Mouse (Mus musculus) limb, embryonic 12.5 days (tissue): ENCODE measurements around the gene Bcap29. TPM values are rescaled to one million over a fixed set of nuclear protein-coding genes. Genes with fewer than 3 reads are reported as not detected.
"Not testable (repeated sequence)": the region's sequence is repeated elsewhere in the genome, so short reads cannot be mapped to it uniquely, and the experiment has no call there.

Experiments
- ATAC-seq: fragments of 200-750 bp; cut with Nextera tagmentation; 2 replicates; pipeline ENCODE4 v1.8.0; 2017; ENCODE audit warnings: low read depth, moderate TSS enrichment; ENCODE audit not compliant: insufficient number of reproducible peaks, insufficient read depth, low FRiP score, low TSS enrichment
- H3K27ac ChIP-seq: fragments of 300-500 bp; sonication (generic); 2 replicates; pipeline ENCODE4 v1.5.1; 2016; ENCODE audit warnings: mild to moderate bottlenecking, moderate library complexity
- H3K27me3 ChIP-seq: fragments of 300-500 bp; sonication (generic); 2 replicates; pipeline ENCODE4 v1.6.1; 2016; ENCODE audit warnings: mild to moderate bottlenecking, moderate library complexity
- H3K36me3 ChIP-seq: fragments of 300-500 bp; sonication (generic); 2 replicates; pipeline ENCODE4 v1.6.1; 2016; ENCODE audit warnings: mild to moderate bottlenecking, moderate library complexity
- H3K4me1 ChIP-seq: fragments of 300-500 bp; sonication (generic); replicated peaks from 2 replicates; pipeline ENCODE4 v1.6.1; 2016
- H3K4me2 ChIP-seq: fragments of 300-500 bp; sonication (generic); 2 replicates; pipeline ENCODE4 v1.6.1; 2016; ENCODE audit warnings: mild to moderate bottlenecking, moderate library complexity
- H3K4me3 ChIP-seq: fragments of 300-500 bp; sonication (generic); replicated peaks from 2 replicates; pipeline ENCODE4 v1.5.1; 2016; ENCODE audit warnings: mild to moderate bottlenecking
- H3K9ac ChIP-seq: fragments of 300-500 bp; sonication (generic); replicated peaks from 2 replicates; pipeline ENCODE4 v1.6.1; 2016; ENCODE audit warnings: mild to moderate bottlenecking, moderate library complexity
- H3K9me3 ChIP-seq: fragments of 300-500 bp; sonication (generic); 2 replicates; pipeline ENCODE4 v1.6.1; 2016; ENCODE audit warnings: mild to moderate bottlenecking, moderate library complexity
- WGBS: fragments of 180-500 bp; shearing (Covaris S2); methylation state at CpG from one replicate; pipeline ENCODE4 v1.1.7; 2016; 5-methylcytosine and 5-hydroxymethylcytosine counted together
- polyA plus RNA-seq: library from polyadenylated mRNA; unstranded; fragments of >200 nt; fragmentation: Nextera tagmentation; extraction: Ambion mirVana; gene quantifications from 2 replicates; pipeline ENCODE4 v1.2.1, GENCODE M21; 2016

Bcap29 gene
- polyA plus RNA-seq, 1 experiment from 2014 or later = 30.7 TPM

DNA sequence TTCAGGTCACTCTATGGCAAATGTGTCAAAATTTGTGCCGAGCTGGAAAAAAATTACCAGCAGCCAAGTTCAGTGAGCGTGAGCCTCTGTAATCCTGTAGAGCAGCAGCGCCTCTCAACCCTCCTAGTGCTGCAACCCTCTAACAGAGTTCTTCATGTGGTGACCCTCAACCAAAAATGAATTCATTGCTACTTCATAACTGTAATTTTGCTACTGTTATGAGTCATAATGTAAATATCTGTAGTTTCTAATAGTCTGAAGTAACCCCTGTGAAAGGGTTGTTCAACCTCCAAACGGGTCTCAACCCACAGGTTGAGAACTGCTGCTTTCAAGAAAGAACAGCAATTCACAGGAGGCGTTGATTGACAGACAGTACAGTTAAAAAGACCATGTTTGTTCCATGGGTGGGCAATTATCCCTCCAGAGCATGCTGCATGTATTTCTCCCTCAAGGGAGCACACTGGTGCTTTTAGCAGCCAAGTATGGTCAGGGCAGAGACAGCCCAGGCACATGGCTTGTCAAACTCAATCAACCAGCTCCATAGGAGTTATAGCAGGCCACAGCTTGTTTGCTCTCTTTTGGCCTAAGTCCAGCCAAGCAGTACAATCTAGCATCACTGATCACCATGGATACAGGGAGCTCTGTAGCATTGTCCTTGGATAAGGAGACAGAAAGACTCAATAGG lies 53.7 kb downstream of the Bcap29 start:
- Histone ChIP-seq H3K4me1 (0 out of 2 replicates have a peak, but pooled peaks cover 4% of the 10 kb centered on the region), H3K27me3 (no peaks in the 10 kb centered on the region), H3K4me2 (no peak overlapping the region), H3K27ac (no peak overlapping the region), H3K9me3 (no peaks in the 10 kb centered on the region), H3K9ac (no peak overlapping the region), H3K4me3 (no peak overlapping the region), H3K36me3 (no peaks in the 10 kb centered on the region)
- ATAC-seq = no peak
- WGBS = 72% methylated on average over 5 of the region's 5 CpGs

DNA sequence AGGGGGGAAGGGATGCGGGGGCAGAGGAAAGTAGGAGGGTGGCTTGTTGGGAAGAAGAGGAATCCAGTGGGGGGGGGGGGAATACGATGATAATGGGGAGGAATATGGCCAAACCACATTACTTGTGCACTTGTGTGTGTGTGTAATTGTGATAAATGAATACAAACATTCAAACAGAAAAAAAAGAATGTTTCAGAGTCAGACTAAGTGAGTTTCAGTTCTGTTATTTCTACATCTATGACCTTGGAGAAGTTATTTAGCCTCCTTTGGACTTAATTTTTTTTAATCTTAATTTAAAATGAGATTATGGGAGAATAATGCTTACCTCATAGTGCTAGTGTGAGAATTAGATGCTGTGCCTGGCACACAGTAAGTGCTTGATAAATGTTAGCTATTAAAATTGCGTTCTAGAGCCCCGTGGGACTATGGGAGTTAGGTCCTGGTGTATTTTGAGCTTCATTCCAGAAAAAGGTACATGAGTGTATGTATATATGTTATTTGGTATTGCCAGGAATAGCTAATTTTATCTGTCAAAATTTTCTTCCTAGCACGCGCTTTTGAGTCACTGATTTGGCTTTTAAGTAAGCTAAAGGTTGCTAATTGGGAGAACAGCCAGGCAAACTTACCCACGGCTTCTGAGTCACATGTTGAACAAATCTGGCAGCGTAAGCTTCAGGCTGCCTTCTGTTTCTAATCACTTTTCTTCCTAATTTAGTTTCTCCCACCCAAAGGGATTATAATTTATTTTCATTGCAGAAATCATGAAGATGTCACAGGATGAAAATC lies 55.6 kb downstream of the Bcap29 start:
- no peaks in the 10 kb centered on the region for H3K36me3 ChIP-seq
- 59% methylated on average over 8 of the region's 8 CpGs for WGBS
- 0 out of 2 replicates have a peak, but pooled peaks cover 4% of the 10 kb centered on the region for H3K4me1 ChIP-seq
- no peak for ATAC-seq
- H3K4me3 ChIP-seq = no peak overlapping the region
- H3K27me3 ChIP-seq = no peaks in the 10 kb centered on the region
- no peaks in the 10 kb centered on the region for H3K9me3 ChIP-seq
- H3K4me2 ChIP-seq = no peak overlapping the region
- H3K9ac ChIP-seq = no peak overlapping the region
- no peak overlapping the region for H3K27ac ChIP-seq

DNA sequence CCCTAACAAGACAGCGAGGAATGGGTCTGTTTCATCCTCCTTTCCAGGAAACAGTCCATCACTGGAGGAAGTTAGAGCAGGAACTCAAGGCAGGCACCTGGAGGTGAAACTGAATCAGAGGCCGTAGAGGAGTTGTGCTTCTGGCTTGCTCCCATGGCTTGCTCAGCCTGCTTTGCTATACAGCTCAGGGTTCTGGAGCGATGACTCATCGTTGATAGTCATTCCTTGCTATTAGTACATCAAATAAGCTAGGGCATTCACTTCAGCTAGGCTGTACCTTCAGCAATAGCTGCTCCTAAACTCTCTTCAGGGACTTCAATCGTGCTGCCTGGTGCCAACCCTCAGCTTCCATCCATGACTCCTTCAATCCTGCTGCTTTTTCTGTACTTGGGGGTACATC lies 60.0 kb downstream of the Bcap29 start:
- H3K27ac ChIP-seq = no peak overlapping the region
- no peaks in the 10 kb centered on the region for H3K9me3 ChIP-seq
- WGBS = 84% methylated on average over 5 of the region's 5 CpGs
- H3K4me1 ChIP-seq = no peaks in the 10 kb centered on the region
- no peaks in the 10 kb centered on the region for H3K36me3 ChIP-seq
- H3K4me3 ChIP-seq = no peak overlapping the region
- H3K9ac ChIP-seq = no peak overlapping the region
- ATAC-seq = no peak
- no peaks in the 10 kb centered on the region for H3K27me3 ChIP-seq
- H3K4me2 ChIP-seq = no peak overlapping the region

DNA sequence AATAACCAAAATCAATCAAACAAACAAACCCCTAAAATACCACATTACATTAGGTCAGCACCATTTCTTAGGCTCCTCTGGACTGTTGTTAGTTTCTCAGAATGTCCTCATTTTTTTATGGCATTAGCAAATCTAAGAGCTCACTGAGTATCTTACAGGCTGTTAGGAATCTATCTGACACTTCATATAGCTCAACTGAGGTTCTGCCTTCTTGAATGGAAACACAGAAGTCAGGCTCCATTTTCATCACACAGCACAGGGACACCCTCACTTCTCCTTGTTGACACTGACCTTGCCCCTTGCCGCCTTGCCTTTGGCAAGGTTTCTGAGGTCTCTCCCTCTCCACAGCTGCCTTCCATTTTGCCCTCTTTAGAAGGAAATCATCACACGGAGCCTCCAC lies 64.7 kb downstream of the Bcap29 start:
- Histone ChIP-seq H3K27ac (no peak overlapping the region), H3K4me1 (no peaks in the 10 kb centered on the region), H3K9me3 (no peaks in the 10 kb centered on the region), H3K36me3 (no peaks in the 10 kb centered on the region), H3K4me2 (no peak overlapping the region), H3K27me3 (no peaks in the 10 kb centered on the region), H3K9ac (no peak overlapping the region), H3K4me3 (no peak overlapping the region)
- no peak for ATAC-seq
- WGBS = 48% methylated on average over 2 of the region's 2 CpGs

DNA sequence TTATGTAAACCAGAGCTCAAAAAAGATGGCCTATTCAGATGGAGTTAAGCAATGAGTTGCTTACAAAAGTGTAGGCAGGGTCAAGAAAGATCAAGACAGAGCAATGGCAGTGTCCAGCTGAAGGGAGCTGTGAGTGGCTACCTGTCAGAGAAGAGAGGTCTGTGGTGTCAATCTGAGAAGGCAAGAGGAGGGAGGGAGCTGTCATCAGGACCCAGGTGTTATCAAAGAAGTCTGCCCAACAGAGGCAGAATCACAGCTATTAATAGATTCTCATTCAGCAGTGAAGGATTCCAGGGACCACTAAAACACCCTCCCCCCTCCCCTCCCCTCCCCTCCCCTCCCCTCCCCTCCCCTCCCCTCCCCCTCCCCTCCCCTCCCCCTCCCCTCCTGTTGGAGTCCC lies 65.8 kb downstream of the Bcap29 start:
- Histone ChIP-seq H3K27me3 (no peaks in the 10 kb centered on the region), H3K36me3 (no peaks in the 10 kb centered on the region), H3K9ac (no peak overlapping the region), H3K9me3 (no peaks in the 10 kb centered on the region), H3K4me3 (no peak overlapping the region), H3K4me1 (no peaks in the 10 kb centered on the region), H3K4me2 (no peak overlapping the region), H3K27ac (no peak overlapping the region)
- no peak for ATAC-seq

DNA sequence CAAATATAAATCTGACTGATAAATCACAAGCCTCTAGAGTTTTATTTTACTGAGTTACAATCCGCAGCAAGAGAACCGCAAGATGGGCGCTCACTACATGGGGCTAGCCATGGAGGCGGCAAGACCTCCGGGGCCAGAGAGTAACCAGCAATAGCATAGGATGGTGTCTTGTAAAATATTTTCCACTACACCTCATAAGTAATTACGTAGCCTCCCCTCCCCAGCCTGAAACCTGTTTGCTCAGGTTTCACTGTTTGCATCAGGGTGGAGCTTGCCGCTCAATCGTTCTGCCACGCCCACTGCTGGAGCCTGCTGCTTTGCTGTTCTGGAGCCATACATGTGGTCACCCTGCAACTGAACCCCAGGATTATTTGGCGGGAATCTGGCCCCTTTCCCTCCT lies 66.9 kb downstream of the Bcap29 start:
- H3K4me1 ChIP-seq, H3K9ac ChIP-seq, H3K36me3 ChIP-seq, H3K27ac ChIP-seq, H3K27me3 ChIP-seq, H3K9me3 ChIP-seq: not testable (repeated sequence)
- H3K4me3 ChIP-seq = peak overlapping the region; percentile 23
- H3K4me2 ChIP-seq = peak overlapping the region; percentile 52
- 0 out of 2 replicates have a peak, but pooled peaks have one; percentile 56 for ATAC-seq
- WGBS = 18% methylated on average over 10 of the region's 10 CpGs

DNA sequence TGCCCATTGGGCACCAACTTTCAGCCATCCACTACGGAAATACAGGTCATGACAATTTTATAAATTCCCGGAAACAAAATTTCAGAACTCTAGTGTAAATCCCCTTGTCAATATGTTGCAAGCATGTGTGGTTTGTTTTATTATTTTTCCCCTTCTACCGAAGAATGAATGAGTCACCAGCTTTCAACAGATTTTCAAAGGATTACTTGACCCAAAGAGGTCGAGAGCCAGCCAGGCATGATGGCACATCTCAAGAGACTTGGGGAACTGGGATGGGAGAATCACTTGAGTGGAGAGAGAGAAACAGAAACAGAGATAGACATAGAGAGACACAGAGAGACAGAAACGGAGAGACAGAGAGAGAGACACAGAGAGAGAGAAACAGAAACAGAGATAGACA lies 73.7 kb downstream of the Bcap29 start:
- Histone ChIP-seq H3K36me3 (no peaks in the 10 kb centered on the region), H3K4me1 (peaks cover 6% of the 10 kb centered on the region), H3K27me3 (peaks cover 65% of the 10 kb centered on the region), H3K9me3 (no peaks in the 10 kb centered on the region), H3K27ac (no peak overlapping the region), H3K4me2 (no peak overlapping the region), H3K4me3 (no peak overlapping the region), H3K9ac (no peak overlapping the region)
- no peak for ATAC-seq
- WGBS = 82% methylated on average over 5 of the region's 5 CpGs

DNA sequence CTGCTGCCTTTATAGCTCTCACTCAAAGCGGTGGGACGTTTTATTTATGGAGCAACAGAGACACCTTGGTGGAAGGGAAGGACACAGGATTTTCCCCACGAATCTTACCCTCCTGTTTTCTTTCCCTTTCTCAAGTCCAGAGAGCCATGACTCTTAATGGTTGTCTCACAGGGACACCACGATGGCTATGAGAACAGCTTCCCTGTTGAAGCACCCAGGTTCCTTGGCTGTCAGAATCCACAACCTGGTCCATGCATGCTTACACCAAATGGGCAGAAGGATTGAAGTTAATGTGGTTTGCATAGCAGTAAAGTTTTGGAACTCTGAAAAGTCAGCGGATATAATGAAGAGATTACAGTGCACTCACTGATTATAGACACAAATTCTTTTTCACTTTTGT lies 74.5 kb downstream of the Bcap29 start:
- no peak for ATAC-seq
- no peak overlapping the region for H3K27ac ChIP-seq
- H3K4me2 ChIP-seq = peak overlapping the region; percentile 95
- 18% methylated on average over 5 of the region's 5 CpGs for WGBS
- peaks cover 70% of the 10 kb centered on the region for H3K27me3 ChIP-seq
- no peak overlapping the region for H3K9ac ChIP-seq
- peaks cover 6% of the 10 kb centered on the region for H3K4me1 ChIP-seq
- no peaks in the 10 kb centered on the region for H3K36me3 ChIP-seq
- H3K9me3 ChIP-seq = no peaks in the 10 kb centered on the region
- peak overlapping the region; percentile 53 for H3K4me3 ChIP-seq

DNA sequence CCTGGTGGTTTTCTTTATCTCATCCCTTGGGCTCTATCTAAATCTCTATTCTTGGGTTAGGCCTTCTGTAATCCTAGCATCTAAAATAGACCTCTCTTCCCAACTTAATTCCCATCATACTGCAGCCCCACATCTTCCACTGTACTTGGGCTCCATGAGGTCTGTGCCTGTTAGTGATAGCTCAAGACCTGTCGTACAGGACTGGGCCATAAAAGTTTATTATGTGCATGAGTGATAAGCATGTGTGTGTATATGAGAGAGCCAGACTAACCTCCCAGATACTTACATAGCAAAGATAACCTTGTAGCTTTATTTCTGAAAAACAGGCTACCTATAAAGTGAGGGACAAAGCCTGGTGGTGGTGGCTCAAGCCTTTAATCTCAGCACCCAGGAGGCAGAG lies 80.1 kb downstream of the Bcap29 start:
- Histone ChIP-seq H3K27me3 (peaks cover 58% of the 10 kb centered on the region), H3K4me3 (no peak overlapping the region), H3K27ac (no peak overlapping the region), H3K36me3 (no peaks in the 10 kb centered on the region), H3K4me1 (peaks cover 2% of the 10 kb centered on the region), H3K9ac (no peak overlapping the region), H3K9me3 (no peaks in the 10 kb centered on the region), H3K4me2 (no peak overlapping the region)
- WGBS = 38% methylated on average over 1 of the region's 1 CpGs
- no peak for ATAC-seq

DNA sequence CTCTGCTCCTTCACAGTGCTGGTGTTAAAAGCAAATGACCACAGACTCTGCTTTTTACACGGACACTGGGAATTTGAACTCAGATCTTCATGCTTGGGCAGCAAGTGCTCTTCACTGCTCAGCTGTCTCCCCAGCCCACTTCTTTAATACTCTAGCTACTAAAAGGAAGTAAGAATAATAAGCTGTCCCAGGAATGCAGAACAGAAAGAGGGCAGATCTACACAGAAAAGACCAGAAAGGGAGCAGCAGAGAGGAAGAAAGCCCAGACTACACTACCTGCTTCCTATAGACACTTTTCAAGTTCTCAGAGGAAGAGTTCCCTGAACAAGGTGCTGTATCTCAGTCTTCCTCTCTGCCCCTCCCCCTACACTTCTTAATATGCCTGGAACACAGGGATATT lies 83.2 kb downstream of the Bcap29 start:
- Histone ChIP-seq H3K27me3 (peaks cover 39% of the 10 kb centered on the region), H3K4me3 (no peak overlapping the region), H3K4me2 (no peak overlapping the region), H3K9me3 (no peaks in the 10 kb centered on the region), H3K27ac (no peak overlapping the region), H3K9ac (no peak overlapping the region), H3K36me3 (no peaks in the 10 kb centered on the region), H3K4me1 (no peaks in the 10 kb centered on the region; the same call in 1 of the 2 replicates)
- ATAC-seq = no peak
- 65% methylated on average over 1 of the region's 1 CpGs for WGBS

DNA sequence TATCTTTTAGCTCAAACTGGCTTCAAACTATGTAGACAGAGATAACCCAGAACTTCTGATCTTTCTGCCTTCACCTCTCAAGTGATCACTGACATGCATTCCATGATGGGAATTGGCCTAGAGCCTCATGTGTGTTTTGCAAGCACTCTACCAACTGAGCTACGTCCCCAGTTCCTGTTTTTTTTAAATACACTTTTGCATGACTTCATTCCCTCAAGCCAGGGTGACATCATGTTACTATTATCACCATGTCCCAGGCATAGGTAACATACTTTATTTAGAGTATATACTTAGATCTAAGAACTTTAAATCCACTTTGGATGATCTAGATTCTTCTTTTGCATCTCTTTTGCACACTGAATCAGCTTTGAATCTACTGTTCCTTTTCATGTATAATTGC lies 88.4 kb downstream of the Bcap29 start:
- no peak for ATAC-seq
- Histone ChIP-seq H3K9me3 (no peaks in the 10 kb centered on the region), H3K27me3 (peaks cover 7% of the 10 kb centered on the region; the same call in 1 of the 2 replicates), H3K4me2 (no peak overlapping the region), H3K4me1 (peaks cover 17% of the 10 kb centered on the region), H3K36me3 (no peaks in the 10 kb centered on the region), H3K4me3 (no peak overlapping the region), H3K27ac (no peak overlapping the region), H3K9ac (no peak overlapping the region)
- 56% methylated on average over 1 of the region's 1 CpGs for WGBS
